Mouse (Mus musculus): ENCODE measurements around the gene Olfr881. TPM values are rescaled to one million over a fixed set of nuclear protein-coding genes. Genes with fewer than 3 reads are reported as not detected.

The Olfr881 gene
- not detected for total RNA-seq (2021)

GRCm38 (mm10) chr9:37991525-37991924 is at the start of gene Olfr881:
TSS of gene Olfr881 (plus strand) at chr9:37991825.
- no peak for DNase-seq

- DNase-seq: no peak
Measured at GRCm38 (mm10) chr9:37998581-37999204, 7.1 kb downstream of the Olfr881 start.

GRCm38 (mm10) chr9:38000021-38000420 is 8.4 kb downstream of the Olfr881 start:
- no peak for DNase-seq

DNA sequence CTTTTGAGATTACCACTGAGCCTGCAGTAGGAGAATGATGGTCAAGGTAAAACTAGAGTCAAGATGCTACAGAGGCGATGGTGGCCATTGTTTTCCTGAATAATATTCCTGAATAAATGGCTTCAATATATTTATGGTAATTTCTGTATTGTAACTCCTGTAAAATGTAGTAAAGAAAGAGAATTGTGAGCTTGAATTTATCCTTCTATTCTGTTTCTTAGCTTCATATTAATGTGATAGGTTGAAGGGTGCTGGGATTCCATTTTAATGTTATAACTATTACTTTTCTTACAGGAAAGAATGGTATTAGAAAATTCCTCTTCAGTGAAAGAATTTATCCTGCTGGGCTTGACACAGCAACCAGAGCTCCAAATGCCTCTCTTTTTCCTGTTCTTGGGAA is 33.9 kb downstream of the Olfr881 start, which contains the start of gene Olfr883:
Olfr883 (plus strand) TSS at position 301 of the 400 bp plus-strand sequence.
- no peak for DNase-seq

Other genes with a start within 250 kb of the Olfr881 start
- not detected for gene Olfr874, start 246.7 kb upstream of the Olfr881 start, total RNA-seq (2021)
- not detected for gene Olfr875, start 220.0 kb upstream of the Olfr881 start, total RNA-seq (2021)
- not detected for gene Olfr876, start 188.8 kb upstream of the Olfr881 start, total RNA-seq (2021)
- not detected for gene Olfr877, start 137.6 kb upstream of the Olfr881 start, total RNA-seq (2021)
- not detected for gene Olfr145, start 95.1 kb upstream of the Olfr881 start, total RNA-seq (2021)
- not detected for gene Olfr878, start 74.0 kb upstream of the Olfr881 start, total RNA-seq (2021)
- not detected for gene Olfr883, start 34.0 kb downstream of the Olfr881 start, total RNA-seq (2021)
- gene Olfr884, start 54.7 kb downstream of the Olfr881 start, total RNA-seq (2021): not detected
- not detected for gene Olfr885, start 69.5 kb downstream of the Olfr881 start, total RNA-seq (2021)
- gene Olfr887, start 92.2 kb downstream of the Olfr881 start, total RNA-seq (2021): not detected
- not detected for gene Olfr888, start 116.3 kb downstream of the Olfr881 start, total RNA-seq (2021)
- gene Olfr889, start 123.4 kb downstream of the Olfr881 start, total RNA-seq (2021): not detected
- not detected for gene Olfr890, start 150.7 kb downstream of the Olfr881 start, total RNA-seq (2021)
- gene Olfr891, start 189.0 kb downstream of the Olfr881 start, total RNA-seq (2021): not detected
- gene Olfr893, start 216.5 kb downstream of the Olfr881 start, total RNA-seq (2021): not detected
- not detected for gene Olfr894, start 226.2 kb downstream of the Olfr881 start, total RNA-seq (2021)